Mouse (Mus musculus): ENCODE data around the gene Vmn1r60.
"Not testable (repeated sequence)": the region's sequence is repeated elsewhere in the genome, so short reads cannot be mapped to it uniquely, and the experiment has no call there.

Vmn1r60 gene

GRCm38 (mm10) chr7:5547217-5547616, at the start of gene Vmn1r60:
Gene Vmn1r60, minus strand, starts transcription at chr7:5547317.
- not testable (repeated sequence) for DNase-seq (ENCODE audit: low spot score in 2 of 2)

DNA sequence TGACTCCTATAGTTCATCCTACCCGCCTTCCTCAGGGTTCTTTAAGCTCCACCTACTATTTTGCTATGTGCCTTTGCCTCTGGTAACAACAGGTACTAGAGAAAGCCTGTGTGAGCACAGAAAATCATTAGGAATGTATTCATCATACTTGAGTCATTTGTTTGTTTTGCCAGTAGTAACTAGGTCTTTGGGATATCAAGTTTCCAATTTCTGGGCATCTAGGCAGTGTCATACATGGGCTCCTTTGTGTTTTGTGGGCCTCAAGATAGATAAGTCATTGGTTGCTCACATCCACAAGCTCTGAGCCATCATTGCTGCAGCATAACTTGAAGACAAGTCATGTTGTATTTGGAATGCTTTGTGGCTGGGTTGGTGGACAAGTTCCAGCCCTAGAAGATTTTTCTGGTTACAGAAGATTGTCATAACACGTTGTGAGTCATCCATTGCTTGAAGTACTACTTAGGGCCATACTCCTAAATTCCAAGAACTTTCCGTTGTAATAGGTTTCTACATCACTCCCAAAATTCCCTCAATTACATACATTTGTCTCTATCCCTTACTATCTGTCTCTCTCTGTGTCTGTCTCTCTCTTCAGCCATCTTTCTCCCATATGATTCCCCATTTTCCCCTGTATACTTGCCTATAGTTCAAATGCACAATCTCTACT, 6.2 kb downstream of the Vmn1r60 start:
- not testable (repeated sequence) for DNase-seq (ENCODE audit: low spot score in 2 of 2)

DNA sequence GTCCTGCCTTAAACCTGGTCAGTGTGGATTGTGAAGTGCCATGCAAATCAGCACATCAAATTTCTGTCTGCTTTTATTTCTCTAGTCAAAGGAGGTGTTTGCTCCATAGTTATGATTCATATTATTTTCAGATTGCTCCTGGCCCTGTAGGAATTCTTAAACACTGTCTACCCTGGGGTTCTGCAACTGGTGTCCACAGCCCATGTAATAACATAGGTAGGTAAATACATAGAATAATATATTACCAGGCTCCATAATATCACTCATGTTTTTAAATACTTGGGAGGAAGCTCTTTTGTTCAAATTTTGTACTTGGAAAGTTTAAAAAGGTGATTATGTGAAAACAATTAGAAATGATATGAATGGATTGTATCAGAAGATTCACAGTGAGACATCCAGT, 53.3 kb downstream of the Vmn1r60 start, which contains the start of gene Vmn2r28:
Gene Vmn2r28 (minus strand): TSS at position 101 of the 400 bp plus-strand sequence.
- not testable (repeated sequence) for DNase-seq (ENCODE audit: low spot score in 2 of 2)

Data from frontal cortex, postnatal 10 days (tissue).